Mouse (Mus musculus): Measurements from ENCODE around the gene Actg1. TPM values are rescaled to one million over a fixed set of nuclear protein-coding genes. Genes with fewer than 3 reads are reported as not detected.
A peak's percentile ranks its signal among the peaks of the same experiment; 100 is the strongest.

The Actg1 gene
- 3,237 and 3,434 TPM in 2 replicates for polyA plus RNA-seq (2014; fragmentation: Nextera tagmentation; extraction: Ambion mirVana)

DNA sequence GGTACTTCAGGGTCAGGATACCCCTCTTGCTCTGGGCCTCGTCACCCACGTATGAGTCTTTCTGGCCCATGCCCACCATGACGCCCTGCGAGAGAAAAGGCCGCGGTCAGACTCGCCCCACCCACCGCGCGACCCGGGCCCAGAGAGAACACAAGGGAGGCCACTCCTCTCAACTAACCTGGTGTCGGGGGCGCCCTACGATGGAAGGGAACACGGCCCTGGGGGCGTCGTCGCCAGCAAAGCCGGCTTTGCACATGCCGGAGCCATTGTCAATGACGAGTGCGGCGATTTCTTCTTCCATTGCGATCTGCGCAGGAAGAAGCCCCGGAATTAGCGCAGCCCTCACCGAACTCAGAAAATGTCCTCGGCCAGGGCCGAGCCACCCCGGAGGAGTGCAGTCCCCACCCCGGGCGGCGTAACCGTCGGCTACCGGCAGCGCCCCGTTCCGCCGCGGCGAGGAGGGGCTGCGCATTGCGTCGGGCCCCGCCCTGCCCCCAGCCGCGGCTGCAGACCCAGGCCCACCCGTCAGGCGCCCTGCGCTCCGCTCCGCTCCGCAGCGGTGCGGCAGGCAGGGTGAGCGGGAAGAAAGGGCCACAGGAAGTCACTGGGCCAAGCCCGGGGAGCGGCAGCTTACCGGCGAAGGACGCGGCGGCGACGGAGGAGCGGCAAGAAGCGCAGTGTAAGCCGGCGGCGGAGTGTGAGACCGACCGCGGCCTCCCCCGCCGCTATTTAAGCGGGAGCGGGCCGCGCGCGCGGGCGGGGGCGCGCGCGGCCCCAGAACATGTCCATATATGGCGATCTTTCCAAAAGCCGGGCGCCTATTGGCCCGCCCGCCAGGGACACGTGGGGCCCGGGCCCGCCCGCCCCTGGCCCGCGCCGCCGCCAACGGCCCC lies at the start of gene Actg1:
Actg1 (minus strand) TSS at position 752 of the 893 bp plus-strand sequence.
- H3K9me3 ChIP-seq (replicated peaks; ENCODE audit: control insufficient read depth, low read length) = no peaks in the 10 kb centered on the region
- H3K9ac ChIP-seq (replicated peaks; ENCODE audit: low read length) = peak within 1 kb of the TSS; percentile 100
- peak; percentile 95 for DNase-seq (ENCODE audit: low spot score)
- no peaks in the 10 kb centered on the region for H3K27me3 ChIP-seq (ENCODE audit: control insufficient read depth, insufficient read depth, low read length)
- H3K27ac ChIP-seq (replicated peaks; ENCODE audit: low read depth, low read length) = peak within 1 kb of the TSS; percentile 99
- H3K4me2 ChIP-seq (ENCODE audit: low read depth, low read length) = peak within 1 kb of the TSS; percentile 94
- 2% methylated on average over 84 of the region's 103 CpGs for WGBS
- H3K36me3 ChIP-seq (replicated peaks; ENCODE audit: control insufficient read depth, insufficient read depth, low read depth, low read length) = peaks cover 2% of the 10 kb centered on the region; the same call in 1 of the 2 replicates
- H3K4me1 ChIP-seq (ENCODE audit: control insufficient read depth, insufficient read depth, low read length) = peaks cover 7% of the 10 kb centered on the region; the same call in 1 of the 2 replicates
- ATAC-seq (replicated peaks; ENCODE audit: insufficient number of reproducible peaks, low FRiP score, low TSS enrichment, low read depth) = peak; percentile 44
- H3K4me3 ChIP-seq (ENCODE audit: low read depth, low read length) = peak within 1 kb of the TSS; percentile 100

GRCm38 (mm10) chr11:120397602-120398001 lies 49.3 kb upstream of the Actg1 start:
- H3K36me3 ChIP-seq (replicated peaks; ENCODE audit: control insufficient read depth, insufficient read depth, low read depth, low read length) = peaks cover 8% of the 10 kb centered on the region
- ATAC-seq (replicated peaks; ENCODE audit: insufficient number of reproducible peaks, low FRiP score, low TSS enrichment, low read depth) = no peak

DNA sequence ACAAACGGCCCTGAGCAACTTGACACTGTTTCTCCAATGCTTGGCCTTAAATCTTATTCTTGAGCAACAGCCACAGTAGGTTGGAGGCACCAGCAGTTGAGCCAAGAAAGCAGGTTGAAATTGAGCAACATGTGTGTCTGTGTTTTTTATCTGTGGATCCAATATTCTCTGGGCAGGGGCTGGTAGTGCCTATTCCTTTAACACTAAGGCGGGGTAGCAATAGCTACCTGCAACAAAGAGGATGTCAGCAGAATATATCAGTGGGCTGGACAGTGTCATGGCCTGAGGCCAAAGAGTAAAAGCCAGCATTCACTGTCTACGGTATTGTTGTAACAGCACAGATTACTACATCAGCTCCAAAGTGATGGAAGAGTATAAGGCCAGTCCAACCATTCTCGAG lies 47.3 kb upstream of the Actg1 start:
- Histone ChIP-seq H3K4me1 (ENCODE audit: control insufficient read depth, insufficient read depth, low read length) (no peaks in the 10 kb centered on the region), H3K4me3 (ENCODE audit: low read depth, low read length) (no peak overlapping the region), H3K27me3 (ENCODE audit: control insufficient read depth, insufficient read depth, low read length) (no peaks in the 10 kb centered on the region), H3K4me2 (ENCODE audit: low read depth, low read length) (no peak overlapping the region), H3K9ac (replicated peaks; ENCODE audit: low read length) (no peak overlapping the region), H3K36me3 (replicated peaks; ENCODE audit: control insufficient read depth, insufficient read depth, low read depth, low read length) (peaks cover 5% of the 10 kb centered on the region), H3K27ac (replicated peaks; ENCODE audit: low read depth, low read length) (no peak overlapping the region), H3K9me3 (replicated peaks; ENCODE audit: control insufficient read depth, low read length) (no peaks in the 10 kb centered on the region)
- 86% methylated on average over 4 of the region's 4 CpGs for WGBS
- ATAC-seq (replicated peaks; ENCODE audit: insufficient number of reproducible peaks, low FRiP score, low TSS enrichment, low read depth) (no peak), DNase-seq (ENCODE audit: low spot score) (no peak)

More at GRCm38 (mm10) chr11:120397602-120398001, 49.3 kb upstream of the Actg1 start:
- no peak overlapping the region for H3K27ac ChIP-seq (replicated peaks; ENCODE audit: low read depth, low read length)
- no peaks in the 10 kb centered on the region for H3K4me1 ChIP-seq (ENCODE audit: control insufficient read depth, insufficient read depth, low read length)
- H3K27me3 ChIP-seq (ENCODE audit: control insufficient read depth, insufficient read depth, low read length) = no peaks in the 10 kb centered on the region
- DNase-seq (ENCODE audit: low spot score) = no peak
- H3K9ac ChIP-seq (replicated peaks; ENCODE audit: low read length) = no peak overlapping the region
- H3K4me3 ChIP-seq (ENCODE audit: low read depth, low read length) = no peak overlapping the region
- H3K9me3 ChIP-seq (replicated peaks; ENCODE audit: control insufficient read depth, low read length) = no peaks in the 10 kb centered on the region
- 82% methylated on average over 2 of the region's 2 CpGs for WGBS
- no peak overlapping the region for H3K4me2 ChIP-seq (ENCODE audit: low read depth, low read length)

DNA sequence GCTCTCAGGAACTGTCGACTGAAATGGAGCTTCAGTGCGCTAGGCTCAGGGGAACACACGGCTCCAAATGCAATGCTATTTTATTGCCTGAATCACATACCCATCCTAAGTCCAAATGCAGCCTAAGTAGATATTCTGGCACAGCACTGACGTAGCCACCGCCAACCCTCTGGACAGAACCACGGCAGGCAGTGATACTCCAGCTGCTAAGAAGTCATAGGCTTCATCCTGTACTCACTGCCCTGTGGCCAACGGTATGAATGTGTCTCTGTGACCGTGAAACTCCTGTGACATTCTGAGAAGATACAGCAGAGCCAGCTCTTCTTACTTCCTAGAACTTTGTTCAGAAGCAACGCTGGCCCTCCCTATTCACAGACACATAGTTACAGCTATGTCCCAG lies 40.2 kb upstream of the Actg1 start:
- WGBS = 91% methylated on average over 9 of the region's 9 CpGs
- H3K27ac ChIP-seq (replicated peaks; ENCODE audit: low read depth, low read length) = no peak overlapping the region
- no peaks in the 10 kb centered on the region for H3K27me3 ChIP-seq (ENCODE audit: control insufficient read depth, insufficient read depth, low read length)
- ATAC-seq (replicated peaks; ENCODE audit: insufficient number of reproducible peaks, low FRiP score, low TSS enrichment, low read depth) = no peak
- no peak overlapping the region for H3K4me3 ChIP-seq (ENCODE audit: low read depth, low read length)
- no peak for DNase-seq (ENCODE audit: low spot score)
- peaks cover 9% of the 10 kb centered on the region for H3K36me3 ChIP-seq (replicated peaks; ENCODE audit: control insufficient read depth, insufficient read depth, low read depth, low read length)
- no peak overlapping the region for H3K4me2 ChIP-seq (ENCODE audit: low read depth, low read length)
- H3K9me3 ChIP-seq (replicated peaks; ENCODE audit: control insufficient read depth, low read length) = no peaks in the 10 kb centered on the region
- H3K4me1 ChIP-seq (ENCODE audit: control insufficient read depth, insufficient read depth, low read length) = no peaks in the 10 kb centered on the region
- H3K9ac ChIP-seq (replicated peaks; ENCODE audit: low read length) = no peak overlapping the region

GRCm38 (mm10) chr11:120387157-120387556 lies 38.8 kb upstream of the Actg1 start:
- Histone ChIP-seq H3K4me3 (ENCODE audit: low read depth, low read length) (no peak overlapping the region), H3K27ac (replicated peaks; ENCODE audit: low read depth, low read length) (no peak overlapping the region), H3K4me1 (ENCODE audit: control insufficient read depth, insufficient read depth, low read length) (no peaks in the 10 kb centered on the region), H3K9me3 (replicated peaks; ENCODE audit: control insufficient read depth, low read length) (no peaks in the 10 kb centered on the region), H3K9ac (replicated peaks; ENCODE audit: low read length) (no peak overlapping the region), H3K36me3 (replicated peaks; ENCODE audit: control insufficient read depth, insufficient read depth, low read depth, low read length) (peaks cover 13% of the 10 kb centered on the region), H3K4me2 (ENCODE audit: low read depth, low read length) (no peak overlapping the region), H3K27me3 (ENCODE audit: control insufficient read depth, insufficient read depth, low read length) (no peaks in the 10 kb centered on the region)
- WGBS = 71% methylated on average over 2 of the region's 2 CpGs
- ATAC-seq (replicated peaks; ENCODE audit: insufficient number of reproducible peaks, low FRiP score, low TSS enrichment, low read depth) (no peak), DNase-seq (ENCODE audit: low spot score) (no peak)

- H3K4me2 ChIP-seq (ENCODE audit: low read depth, low read length) = no peak overlapping the region
- H3K9me3 ChIP-seq (replicated peaks; ENCODE audit: control insufficient read depth, low read length) = no peaks in the 10 kb centered on the region
- H3K4me1 ChIP-seq (ENCODE audit: control insufficient read depth, insufficient read depth, low read length) = no peaks in the 10 kb centered on the region
- DNase-seq (ENCODE audit: low spot score) (no peak), ATAC-seq (replicated peaks; ENCODE audit: insufficient number of reproducible peaks, low FRiP score, low TSS enrichment, low read depth) (no peak)
- no peaks in the 10 kb centered on the region for H3K27me3 ChIP-seq (ENCODE audit: control insufficient read depth, insufficient read depth, low read length)
- no peak overlapping the region for H3K4me3 ChIP-seq (ENCODE audit: low read depth, low read length)
- H3K9ac ChIP-seq (replicated peaks; ENCODE audit: low read length) = no peak overlapping the region
- H3K27ac ChIP-seq (replicated peaks; ENCODE audit: low read depth, low read length) = no peak overlapping the region
- H3K36me3 ChIP-seq (replicated peaks; ENCODE audit: control insufficient read depth, insufficient read depth, low read depth, low read length) = peaks cover 17% of the 10 kb centered on the region
- 94% methylated on average over 6 of the region's 6 CpGs for WGBS
Observed at GRCm38 (mm10) chr11:120386632-120387031, 38.3 kb upstream of the Actg1 start.

DNA sequence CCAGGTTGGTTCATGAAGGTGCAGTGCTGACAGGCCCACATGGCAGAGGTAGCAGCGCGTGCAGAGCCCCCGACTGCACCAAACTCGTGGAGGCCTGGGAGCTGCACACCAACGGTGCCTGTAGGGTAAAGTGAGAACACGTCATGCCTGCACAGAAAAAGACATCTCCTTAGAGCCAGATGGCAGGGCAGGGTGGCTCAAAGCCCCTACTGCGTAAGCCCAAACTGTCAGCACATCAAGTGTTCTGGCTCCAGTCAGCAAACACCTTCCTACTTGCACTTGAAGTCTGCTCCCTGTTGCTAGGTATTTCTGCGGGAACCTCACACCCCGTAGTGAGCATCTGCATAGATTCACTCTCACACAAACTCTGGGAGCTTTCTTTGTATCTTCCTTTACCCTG lies 34.2 kb upstream of the Actg1 start:
- H3K36me3 ChIP-seq (replicated peaks; ENCODE audit: control insufficient read depth, insufficient read depth, low read depth, low read length) = peaks cover 8% of the 10 kb centered on the region
- WGBS = 94% methylated on average over 9 of the region's 9 CpGs

GRCm38 (mm10) chr11:120381157-120381556 lies 32.8 kb upstream of the Actg1 start:
- peaks cover 12% of the 10 kb centered on the region for H3K36me3 ChIP-seq (replicated peaks; ENCODE audit: control insufficient read depth, insufficient read depth, low read depth, low read length)
- no peak overlapping the region for H3K4me3 ChIP-seq (ENCODE audit: low read depth, low read length)
- no peak for ATAC-seq (replicated peaks; ENCODE audit: insufficient number of reproducible peaks, low FRiP score, low TSS enrichment, low read depth)
- no peaks in the 10 kb centered on the region for H3K27me3 ChIP-seq (ENCODE audit: control insufficient read depth, insufficient read depth, low read length)
- peaks cover 2% of the 10 kb centered on the region; the same call in 1 of the 2 replicates for H3K4me1 ChIP-seq (ENCODE audit: control insufficient read depth, insufficient read depth, low read length)
- no peak for DNase-seq (ENCODE audit: low spot score)
- no peak overlapping the region for H3K27ac ChIP-seq (replicated peaks; ENCODE audit: low read depth, low read length)
- no peak overlapping the region for H3K9ac ChIP-seq (replicated peaks; ENCODE audit: low read length)
- no peaks in the 10 kb centered on the region for H3K9me3 ChIP-seq (replicated peaks; ENCODE audit: control insufficient read depth, low read length)
- 89% methylated on average over 4 of the region's 4 CpGs for WGBS
- H3K4me2 ChIP-seq (ENCODE audit: low read depth, low read length) = no peak overlapping the region

More for the DNA sequence above, 34.2 kb upstream of the Actg1 start:
- no peak overlapping the region for H3K4me3 ChIP-seq (ENCODE audit: low read depth, low read length)
- no peak overlapping the region for H3K4me2 ChIP-seq (ENCODE audit: low read depth, low read length)
- H3K27ac ChIP-seq (replicated peaks; ENCODE audit: low read depth, low read length) = no peak overlapping the region
- no peaks in the 10 kb centered on the region for H3K9me3 ChIP-seq (replicated peaks; ENCODE audit: control insufficient read depth, low read length)
- DNase-seq (ENCODE audit: low spot score) = no peak
- H3K9ac ChIP-seq (replicated peaks; ENCODE audit: low read length) = no peak overlapping the region
- ATAC-seq (replicated peaks; ENCODE audit: insufficient number of reproducible peaks, low FRiP score, low TSS enrichment, low read depth) = no peak
- peaks cover 2% of the 10 kb centered on the region; the same call in 1 of the 2 replicates for H3K4me1 ChIP-seq (ENCODE audit: control insufficient read depth, insufficient read depth, low read length)
- no peaks in the 10 kb centered on the region for H3K27me3 ChIP-seq (ENCODE audit: control insufficient read depth, insufficient read depth, low read length)

All from embryonic facial prominence, embryonic 11.5 days (tissue).